Mouse (Mus musculus): Measurements from ENCODE around the gene Hacd1. TPM values are rescaled to one million over a fixed set of nuclear protein-coding genes. Genes with fewer than 3 reads are reported as not detected.

Hacd1 gene
- polyA plus RNA-seq, 1 experiment = 95.0 TPM

DNA sequence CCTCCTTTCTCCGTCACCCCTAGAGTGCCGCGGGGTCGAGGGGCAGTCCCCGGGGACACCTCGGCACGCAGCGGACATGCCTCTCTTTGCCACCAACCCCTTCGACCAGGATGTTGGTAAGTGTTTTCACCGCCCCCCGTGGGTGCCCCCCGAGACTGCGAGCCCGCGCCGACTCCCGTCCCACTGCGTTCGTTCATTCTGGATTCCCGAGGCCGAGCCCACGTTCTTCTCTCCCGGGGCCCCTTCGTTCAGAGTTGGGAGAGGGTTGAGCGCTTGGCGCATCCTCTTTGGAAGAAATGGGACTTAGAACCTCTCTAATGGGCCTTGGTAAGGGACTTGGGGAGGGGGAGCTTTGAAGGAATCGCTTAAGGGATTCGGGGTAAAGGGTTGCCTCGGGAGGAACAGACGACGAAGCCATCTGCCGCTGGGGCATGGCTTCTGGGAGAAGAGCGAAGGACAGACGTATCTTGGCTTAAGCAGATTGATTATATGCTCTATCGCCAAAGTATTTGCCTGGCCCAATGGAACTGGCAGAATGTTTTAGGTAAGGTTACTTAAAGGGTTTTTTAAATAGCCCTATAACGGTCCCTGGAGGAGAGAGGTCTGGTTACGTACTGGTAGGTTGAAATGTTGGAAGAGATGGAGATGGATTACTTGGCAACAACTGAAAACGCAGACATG is 18.4 kb upstream of the Hacd1 start:
- H3K27me3 ChIP-seq (ENCODE audit: control insufficient read depth, insufficient read depth, insufficient read length) = no peaks in the 10 kb centered on the region
- peaks cover 52% of the 10 kb centered on the region for H3K79me2 ChIP-seq (ENCODE audit: control insufficient read depth, insufficient read depth)
- TF ChIP-seq FOSL1 (IDR thresholded peaks at IDR 0.05; ENCODE audit: insufficient read depth, low read length, poor library complexity, severe bottlenecking) (no peak), MYOD1 (IDR thresholded peaks at IDR 0.05; ENCODE audit: control insufficient read depth, insufficient read length, low read depth) (no peak)
- H3ac ChIP-seq (ENCODE audit: control insufficient read depth, insufficient read length, low read depth) = peak overlapping the region; percentile 91
- H3K4me3 ChIP-seq (ENCODE audit: insufficient read depth, poor library complexity, severe bottlenecking) = peak overlapping the region; percentile 85
- no peaks in the 10 kb centered on the region for H3K36me3 ChIP-seq (ENCODE audit: control insufficient read depth, insufficient read depth)
- peaks cover 43% of the 10 kb centered on the region for H3K79me3 ChIP-seq (ENCODE audit: low read depth)

DNA sequence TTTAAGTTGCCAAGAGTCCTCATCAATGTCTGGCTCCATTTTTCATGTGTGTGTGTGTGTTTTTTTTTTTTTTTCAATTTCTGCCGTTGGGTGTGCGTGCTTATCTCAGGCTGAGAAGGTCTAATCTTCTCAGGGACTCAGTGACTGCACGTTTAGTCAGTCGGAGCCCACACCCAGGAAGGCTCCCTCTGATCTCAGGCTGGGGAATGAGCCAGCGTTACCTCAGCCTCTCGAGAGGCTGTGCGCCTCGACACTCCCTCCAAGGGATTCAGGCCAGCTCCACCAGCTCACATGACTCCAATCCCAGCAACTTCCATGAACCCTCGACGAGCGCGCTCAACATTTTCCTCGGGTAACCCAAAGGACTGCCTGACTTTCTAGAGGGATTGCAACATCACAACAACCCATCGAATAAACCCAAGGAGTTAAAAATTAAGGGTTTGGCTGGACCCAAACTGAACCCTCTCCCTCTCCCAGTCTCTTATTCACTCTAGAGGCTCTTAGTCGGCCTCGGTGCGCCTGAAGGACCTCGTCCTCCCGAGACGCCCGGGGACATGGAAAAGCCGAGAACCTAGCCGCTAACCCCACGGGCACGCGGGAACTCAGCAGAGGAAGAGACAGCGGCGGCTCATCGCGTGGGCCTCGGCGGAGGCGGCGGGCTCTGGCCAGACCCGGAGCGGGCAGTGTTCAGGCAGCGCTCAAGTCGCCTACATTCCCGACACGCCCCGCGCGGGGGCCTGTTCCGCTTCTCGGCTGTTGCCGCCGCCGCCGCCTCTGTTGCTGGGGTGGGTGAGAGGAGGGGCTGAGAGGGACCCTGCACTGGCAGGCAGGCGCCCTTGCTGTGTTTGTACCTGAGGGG is 17.7 kb upstream of the Hacd1 start, which contains the start of gene Stam:
Stam (plus strand) TSS at position 737 of the 859 bp plus-strand sequence.
- H3K79me3 ChIP-seq (ENCODE audit: low read depth) = peaks cover 39% of the 10 kb centered on the region
- TF ChIP-seq MAX (IDR thresholded peaks at IDR 0.05) = peak; percentile 98
- no peak for TF ChIP-seq CTCF (IDR thresholded peaks at IDR 0.05; ENCODE audit: control insufficient read depth, insufficient read depth, insufficient read length)
- TF ChIP-seq FOSL1 (IDR thresholded peaks at IDR 0.05; ENCODE audit: insufficient read depth, low read length, poor library complexity, severe bottlenecking) = peak; percentile 19
- TF ChIP-seq CEBPB (IDR thresholded peaks at IDR 0.05; ENCODE audit: low read depth) = peak; percentile 57
- peak; percentile 78 for TF ChIP-seq USF1 (IDR thresholded peaks at IDR 0.05; ENCODE audit: low read depth)
- TF ChIP-seq MYOG (IDR thresholded peaks at IDR 0.05; ENCODE audit: control insufficient read depth, extremely low read depth, insufficient read length) = no peak
- TF ChIP-seq MYOD1 (IDR thresholded peaks at IDR 0.05; ENCODE audit: control insufficient read depth, insufficient read length, low read depth) = no peak
- H3K79me2 ChIP-seq (ENCODE audit: control insufficient read depth, insufficient read depth) = peaks cover 47% of the 10 kb centered on the region
- H3ac ChIP-seq (ENCODE audit: control insufficient read depth, insufficient read length, low read depth) = peak within 1 kb of the TSS; percentile 91
- H3K4me3 ChIP-seq (ENCODE audit: insufficient read depth, poor library complexity, severe bottlenecking) = peak within 1 kb of the TSS; percentile 85
- H3K27me3 ChIP-seq (ENCODE audit: control insufficient read depth, insufficient read depth, insufficient read length) = no peaks in the 10 kb centered on the region
- H3K36me3 ChIP-seq (ENCODE audit: control insufficient read depth, insufficient read depth) = no peaks in the 10 kb centered on the region

DNA sequence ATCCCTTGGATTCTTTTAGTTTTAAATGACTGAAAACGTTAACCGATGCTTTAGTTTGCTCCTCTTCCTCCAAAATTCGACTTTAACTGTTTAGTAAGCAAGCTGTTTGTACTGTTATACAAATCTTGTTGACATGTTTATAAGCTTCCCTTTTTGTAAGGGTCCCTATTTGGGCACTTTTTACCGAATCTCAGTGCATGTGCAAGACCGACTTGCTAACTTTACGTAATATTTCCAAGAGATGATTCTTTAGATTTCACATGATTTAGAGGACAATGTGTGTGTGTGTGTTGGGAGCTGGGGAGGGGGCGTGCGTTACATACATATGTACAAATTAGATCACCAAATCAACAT is 17.1 kb upstream of the Hacd1 start:
- Histone ChIP-seq H3K4me3 (ENCODE audit: insufficient read depth, poor library complexity, severe bottlenecking) (peak overlapping the region; percentile 85), H3K79me2 (ENCODE audit: control insufficient read depth, insufficient read depth) (peaks cover 41% of the 10 kb centered on the region), H3ac (ENCODE audit: control insufficient read depth, insufficient read length, low read depth) (peak overlapping the region; percentile 41), H3K36me3 (ENCODE audit: control insufficient read depth, insufficient read depth) (no peaks in the 10 kb centered on the region), H3K79me3 (ENCODE audit: low read depth) (peaks cover 35% of the 10 kb centered on the region), H3K27me3 (ENCODE audit: control insufficient read depth, insufficient read depth, insufficient read length) (no peaks in the 10 kb centered on the region)
- TF ChIP-seq FOSL1 (IDR thresholded peaks at IDR 0.05; ENCODE audit: insufficient read depth, low read length, poor library complexity, severe bottlenecking) = no peak
- no peak for TF ChIP-seq CTCF (IDR thresholded peaks at IDR 0.05; ENCODE audit: control insufficient read depth, insufficient read depth, insufficient read length)
- no peak for TF ChIP-seq MAX (IDR thresholded peaks at IDR 0.05)
- no peak for TF ChIP-seq CEBPB (IDR thresholded peaks at IDR 0.05; ENCODE audit: low read depth)
- TF ChIP-seq USF1 (IDR thresholded peaks at IDR 0.05; ENCODE audit: low read depth) = no peak
- no peak for TF ChIP-seq MYOG (IDR thresholded peaks at IDR 0.05; ENCODE audit: control insufficient read depth, extremely low read depth, insufficient read length)
- TF ChIP-seq MYOD1 (IDR thresholded peaks at IDR 0.05; ENCODE audit: control insufficient read depth, insufficient read length, low read depth) = no peak

DNA sequence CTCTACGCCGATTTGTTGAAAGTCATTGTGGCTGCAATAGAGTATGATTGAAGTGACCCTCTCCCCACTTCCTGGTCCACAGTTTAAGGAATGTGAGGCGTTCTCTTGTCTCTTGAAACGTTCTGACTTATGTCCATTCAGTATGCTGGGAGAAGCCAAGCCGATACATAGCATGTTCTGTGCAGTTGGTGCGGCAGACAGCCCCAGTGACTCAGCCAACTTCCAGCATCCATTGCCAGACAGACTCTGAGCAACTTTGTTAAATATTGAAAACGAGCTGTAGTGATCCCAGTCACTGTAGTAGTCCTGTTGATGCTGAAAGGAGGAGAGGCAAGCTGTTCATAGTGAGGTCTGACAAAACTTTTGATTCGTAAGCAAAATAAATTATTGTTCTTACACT is 14.5 kb upstream of the Hacd1 start:
- TF ChIP-seq MYOD1 (IDR thresholded peaks at IDR 0.05; ENCODE audit: control insufficient read depth, insufficient read length, low read depth) (no peak), MYOG (IDR thresholded peaks at IDR 0.05; ENCODE audit: control insufficient read depth, extremely low read depth, insufficient read length) (no peak), CTCF (IDR thresholded peaks at IDR 0.05; ENCODE audit: control insufficient read depth, insufficient read depth, insufficient read length) (no peak), CEBPB (IDR thresholded peaks at IDR 0.05; ENCODE audit: low read depth) (no peak), USF1 (IDR thresholded peaks at IDR 0.05; ENCODE audit: low read depth) (no peak), FOSL1 (IDR thresholded peaks at IDR 0.05; ENCODE audit: insufficient read depth, low read length, poor library complexity, severe bottlenecking) (no peak), MAX (IDR thresholded peaks at IDR 0.05) (no peak)
- H3K4me3 ChIP-seq (ENCODE audit: insufficient read depth, poor library complexity, severe bottlenecking) = no peak overlapping the region
- H3ac ChIP-seq (ENCODE audit: control insufficient read depth, insufficient read length, low read depth) = no peak overlapping the region
- H3K79me3 ChIP-seq (ENCODE audit: low read depth) = peaks cover 14% of the 10 kb centered on the region
- no peaks in the 10 kb centered on the region for H3K27me3 ChIP-seq (ENCODE audit: control insufficient read depth, insufficient read depth, insufficient read length)
- no peaks in the 10 kb centered on the region for H3K36me3 ChIP-seq (ENCODE audit: control insufficient read depth, insufficient read depth)
- peaks cover 16% of the 10 kb centered on the region for H3K79me2 ChIP-seq (ENCODE audit: control insufficient read depth, insufficient read depth)

DNA sequence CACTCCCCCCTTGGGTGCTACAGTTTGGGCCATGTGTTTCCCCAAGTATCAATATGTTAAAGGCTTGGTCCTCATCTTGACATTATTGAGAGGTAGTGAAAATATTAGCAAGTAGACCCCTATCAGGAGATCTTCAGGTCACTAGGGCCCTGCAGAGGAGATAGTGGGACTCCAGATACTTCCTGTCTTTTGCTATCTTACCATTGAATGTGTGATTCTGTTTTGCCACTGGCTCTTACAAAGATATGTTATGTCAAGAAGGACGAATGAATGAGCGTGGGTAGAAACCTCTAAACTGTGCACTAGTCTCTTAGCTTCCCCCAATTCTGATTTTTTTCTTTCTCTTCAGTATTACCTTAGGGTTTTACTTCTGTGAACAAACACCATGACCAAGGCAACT is 13.1 kb upstream of the Hacd1 start:
- Histone ChIP-seq H3K4me3 (ENCODE audit: insufficient read depth, poor library complexity, severe bottlenecking) (no peak overlapping the region), H3K36me3 (ENCODE audit: control insufficient read depth, insufficient read depth) (no peaks in the 10 kb centered on the region), H3K79me3 (ENCODE audit: low read depth) (no peaks in the 10 kb centered on the region), H3K79me2 (ENCODE audit: control insufficient read depth, insufficient read depth) (peaks cover 2% of the 10 kb centered on the region), H3ac (ENCODE audit: control insufficient read depth, insufficient read length, low read depth) (no peak overlapping the region), H3K27me3 (ENCODE audit: control insufficient read depth, insufficient read depth, insufficient read length) (no peaks in the 10 kb centered on the region)
- no peak for TF ChIP-seq FOSL1 (IDR thresholded peaks at IDR 0.05; ENCODE audit: insufficient read depth, low read length, poor library complexity, severe bottlenecking)
- no peak for TF ChIP-seq MYOG (IDR thresholded peaks at IDR 0.05; ENCODE audit: control insufficient read depth, extremely low read depth, insufficient read length)
- TF ChIP-seq MYOD1 (IDR thresholded peaks at IDR 0.05; ENCODE audit: control insufficient read depth, insufficient read length, low read depth) = no peak
- TF ChIP-seq USF1 (IDR thresholded peaks at IDR 0.05; ENCODE audit: low read depth) = no peak
- TF ChIP-seq CTCF (IDR thresholded peaks at IDR 0.05; ENCODE audit: control insufficient read depth, insufficient read depth, insufficient read length) = no peak
- TF ChIP-seq MAX (IDR thresholded peaks at IDR 0.05) = no peak
- no peak for TF ChIP-seq CEBPB (IDR thresholded peaks at IDR 0.05; ENCODE audit: low read depth)

All from C2C12 (cell line).